Mouse (Mus musculus): ENCODE measurements around the gene Rpl18.

The Rpl18 gene

GRCm38 (mm10) chr7:45739820-45740219 is 24.6 kb downstream of the Rpl18 start:
- DNase-seq, result no peak

GRCm38 (mm10) chr7:45741308-45741707 is 26.1 kb downstream of the Rpl18 start:
- no peak for DNase-seq

- no peak for DNase-seq
Observed at GRCm38 (mm10) chr7:45741777-45742176, 26.5 kb downstream of the Rpl18 start.

- DNase-seq, result no peak
Observed at GRCm38 (mm10) chr7:45742338-45742737, 27.1 kb downstream of the Rpl18 start.

- DNase-seq, result peak; percentile 73
Observed at GRCm38 (mm10) chr7:45744387-45744786, 29.1 kb downstream of the Rpl18 start.

GRCm38 (mm10) chr7:45746518-45746917 is 31.3 kb downstream of the Rpl18 start:
- DNase-seq, result no peak

- no peak for DNase-seq
Observed at GRCm38 (mm10) chr7:45747450-45747849, 32.2 kb downstream of the Rpl18 start.

GRCm38 (mm10) chr7:45748110-45748509 is 32.9 kb downstream of the Rpl18 start:
- DNase-seq, result no peak

- no peak for DNase-seq
Observed at GRCm38 (mm10) chr7:45749401-45749800, 34.1 kb downstream of the Rpl18 start.

GRCm38 (mm10) chr7:45750162-45750561 is 34.9 kb downstream of the Rpl18 start:
- DNase-seq, result no peak

- DNase-seq, result no peak
Observed at GRCm38 (mm10) chr7:45755703-45756102, 40.4 kb downstream of the Rpl18 start.

- no peak for DNase-seq
Observed at GRCm38 (mm10) chr7:45759400-45759799, 44.1 kb downstream of the Rpl18 start.

GRCm38 (mm10) chr7:45760151-45760550 is 44.9 kb downstream of the Rpl18 start:
- DNase-seq, result no peak

GRCm38 (mm10) chr7:45765995-45766394 is 50.7 kb downstream of the Rpl18 start:
- no peak for DNase-seq

- DNase-seq, result no peak
Observed at GRCm38 (mm10) chr7:45766764-45767163, 51.5 kb downstream of the Rpl18 start.

GRCm38 (mm10) chr7:45767500-45767899 is 52.2 kb downstream of the Rpl18 start:
- no peak for DNase-seq

All from cerebellum, adult 11-12 months (tissue).